Mouse (Mus musculus): ENCODE measurements around the gene Anapc4. TPM values are rescaled to one million over a fixed set of nuclear protein-coding genes. Genes with fewer than 3 reads are reported as not detected.

Gene Anapc4
- polyA plus RNA-seq, 1 experiment from 2014 or later, result 129 TPM

- ATAC-seq (ENCODE audit: low FRiP score), result no peak
- H3K9ac ChIP-seq (ENCODE audit: low read depth, low read length), result no peak overlapping the region
- no peaks in the 10 kb centered on the region for H3K9me3 ChIP-seq (ENCODE audit: control insufficient read depth, low read length)
- no peaks in the 10 kb centered on the region for H3K4me1 ChIP-seq (replicated peaks; ENCODE audit: control insufficient read depth, insufficient read depth, low read length)
- H3K27me3 ChIP-seq (ENCODE audit: control insufficient read depth, insufficient read depth, low read length), result no peaks in the 10 kb centered on the region
- H3K4me3 ChIP-seq (ENCODE audit: low read depth, low read length), result no peak overlapping the region
- H3K36me3 ChIP-seq (ENCODE audit: control insufficient read depth, insufficient read depth, low read length), result no peaks in the 10 kb centered on the region
- H3K27ac ChIP-seq (ENCODE audit: low read depth, low read length), result no peak overlapping the region
- no peak for DNase-seq (ENCODE audit: low spot score)
- H3K4me2 ChIP-seq (replicated peaks; ENCODE audit: low read depth, low read length), result no peak overlapping the region
- 88% methylated on average over 3 of the region's 3 CpGs for WGBS
These were observed 74.4 kb downstream of the Anapc4 start for GRCm38 (mm10) chr5:52908246-52908645.

GRCm38 (mm10) chr5:52910159-52910591 is 76.4 kb downstream of the Anapc4 start:
- H3K27ac ChIP-seq (ENCODE audit: low read depth, low read length), result no peak overlapping the region

GRCm38 (mm10) chr5:52911286-52911870 is 77.6 kb downstream of the Anapc4 start:
- no peak for ATAC-seq (ENCODE audit: low FRiP score)
- H3K9ac ChIP-seq (ENCODE audit: low read depth, low read length), result no peak overlapping the region
- 90% methylated on average over 10 of the region's 10 CpGs for WGBS
- H3K27me3 ChIP-seq (ENCODE audit: control insufficient read depth, insufficient read depth, low read length), result no peaks in the 10 kb centered on the region
- no peak for DNase-seq (ENCODE audit: low spot score)
- no peak overlapping the region for H3K27ac ChIP-seq (ENCODE audit: low read depth, low read length)
- no peaks in the 10 kb centered on the region for H3K36me3 ChIP-seq (ENCODE audit: control insufficient read depth, insufficient read depth, low read length)
- no peak overlapping the region for H3K4me2 ChIP-seq (replicated peaks; ENCODE audit: low read depth, low read length)
- H3K4me1 ChIP-seq (replicated peaks; ENCODE audit: control insufficient read depth, insufficient read depth, low read length), result no peaks in the 10 kb centered on the region
- H3K9me3 ChIP-seq (ENCODE audit: control insufficient read depth, low read length), result no peaks in the 10 kb centered on the region
- H3K4me3 ChIP-seq (ENCODE audit: low read depth, low read length), result no peak overlapping the region

More at GRCm38 (mm10) chr5:52910159-52910591, 76.4 kb downstream of the Anapc4 start:
- no peaks in the 10 kb centered on the region for H3K27me3 ChIP-seq (ENCODE audit: control insufficient read depth, insufficient read depth, low read length)
- ATAC-seq (ENCODE audit: low FRiP score) (no peak), DNase-seq (ENCODE audit: low spot score) (peak; percentile 21)
- H3K9me3 ChIP-seq (ENCODE audit: control insufficient read depth, low read length), result no peaks in the 10 kb centered on the region
- no peaks in the 10 kb centered on the region for H3K4me1 ChIP-seq (replicated peaks; ENCODE audit: control insufficient read depth, insufficient read depth, low read length)
- no peak overlapping the region for H3K4me3 ChIP-seq (ENCODE audit: low read depth, low read length)
- no peak overlapping the region for H3K4me2 ChIP-seq (replicated peaks; ENCODE audit: low read depth, low read length)
- H3K36me3 ChIP-seq (ENCODE audit: control insufficient read depth, insufficient read depth, low read length), result no peaks in the 10 kb centered on the region
- H3K9ac ChIP-seq (ENCODE audit: low read depth, low read length), result no peak overlapping the region
- WGBS, result 47% methylated on average over 12 of the region's 12 CpGs

- H3K27me3 ChIP-seq (ENCODE audit: control insufficient read depth, insufficient read depth, low read length), result no peaks in the 10 kb centered on the region
- H3K4me2 ChIP-seq (replicated peaks; ENCODE audit: low read depth, low read length), result no peak overlapping the region
- no peak overlapping the region for H3K4me3 ChIP-seq (ENCODE audit: low read depth, low read length)
- no peaks in the 10 kb centered on the region for H3K4me1 ChIP-seq (replicated peaks; ENCODE audit: control insufficient read depth, insufficient read depth, low read length)
- no peak overlapping the region for H3K27ac ChIP-seq (ENCODE audit: low read depth, low read length)
- H3K9me3 ChIP-seq (ENCODE audit: control insufficient read depth, low read length), result no peaks in the 10 kb centered on the region
- no peak overlapping the region for H3K9ac ChIP-seq (ENCODE audit: low read depth, low read length)
- H3K36me3 ChIP-seq (ENCODE audit: control insufficient read depth, insufficient read depth, low read length), result no peaks in the 10 kb centered on the region
- ATAC-seq (ENCODE audit: low FRiP score) (no peak), DNase-seq (ENCODE audit: low spot score) (no peak)
- WGBS, result 91% methylated on average over 7 of the region's 7 CpGs
These were observed 79.9 kb downstream of the Anapc4 start for GRCm38 (mm10) chr5:52913711-52914110.

- no peaks in the 10 kb centered on the region for H3K27me3 ChIP-seq (ENCODE audit: control insufficient read depth, insufficient read depth, low read length)
- no peak overlapping the region for H3K4me3 ChIP-seq (ENCODE audit: low read depth, low read length)
- H3K9me3 ChIP-seq (ENCODE audit: control insufficient read depth, low read length), result no peaks in the 10 kb centered on the region
- no peaks in the 10 kb centered on the region for H3K36me3 ChIP-seq (ENCODE audit: control insufficient read depth, insufficient read depth, low read length)
- H3K27ac ChIP-seq (ENCODE audit: low read depth, low read length), result no peak overlapping the region
- H3K4me2 ChIP-seq (replicated peaks; ENCODE audit: low read depth, low read length), result no peak overlapping the region
- no peak overlapping the region for H3K9ac ChIP-seq (ENCODE audit: low read depth, low read length)
- no peaks in the 10 kb centered on the region for H3K4me1 ChIP-seq (replicated peaks; ENCODE audit: control insufficient read depth, insufficient read depth, low read length)
- whole genome bisulfite sequencing, result 68% methylated on average over 6 of the region's 6 CpGs
- DNase-seq (ENCODE audit: low spot score) (no peak), ATAC-seq (ENCODE audit: low FRiP score) (no peak)
These were observed 82.4 kb downstream of the Anapc4 start for GRCm38 (mm10) chr5:52916186-52916585.

Other genes with a start within 250 kb of the Anapc4 start
- gene Sepsecs, start 164.3 kb upstream of the Anapc4 start, polyA plus RNA-seq (2014; fragmentation: Nextera tagmentation; extraction: Ambion mirVana), result 7.2 and 7.6 TPM in 2 replicates
- 23.1 and 25.2 TPM in 2 replicates for gene Pi4k2b, start 92.4 kb upstream of the Anapc4 start, polyA plus RNA-seq (2014; fragmentation: Nextera tagmentation; extraction: Ambion mirVana)
- gene Zcchc4, start 58.6 kb upstream of the Anapc4 start, polyA plus RNA-seq (2014; fragmentation: Nextera tagmentation; extraction: Ambion mirVana), result 15.6 and 17.4 TPM in 2 replicates
- not detected in 2 replicates for gene Slc34a2, start 204.1 kb downstream of the Anapc4 start, polyA plus RNA-seq (2014; fragmentation: Nextera tagmentation; extraction: Ambion mirVana)